Mouse (Mus musculus) intestine, embryonic 15.5 days (tissue): ENCODE measurements around the gene St6galnac3. TPM values are rescaled to one million over a fixed set of nuclear protein-coding genes. Genes with fewer than 3 reads are reported as not detected.
"Not testable (repeated sequence)": the region's sequence is repeated elsewhere in the genome, so short reads cannot be mapped to it uniquely, and the experiment has no call there.

Experiments used
- ATAC-seq: fragments of 200-750 bp; cut with Nextera tagmentation; 2 replicates; pipeline ENCODE4 v1.8.0; 2017; ENCODE audit warnings: moderate TSS enrichment, moderate library complexity
- H3K27ac ChIP-seq: fragments of 300-500 bp; sonication (generic); 2 replicates; pipeline ENCODE4 v1.5.1; 2015; ENCODE audit warnings: mild to moderate bottlenecking, inconsistent platforms
- H3K27me3 ChIP-seq: fragments of 300-500 bp; sonication (generic); replicated peaks from 2 replicates; pipeline ENCODE4 v1.6.1; 2015; ENCODE audit warnings: inconsistent platforms
- H3K36me3 ChIP-seq: fragments of 300-500 bp; sonication (generic); 2 replicates; pipeline ENCODE4 v1.6.1; 2015; ENCODE audit warnings: inconsistent platforms
- H3K4me1 ChIP-seq: fragments of 300-500 bp; sonication (generic); replicated peaks from 2 replicates; pipeline ENCODE4 v1.6.1; 2015; ENCODE audit warnings: inconsistent platforms
- H3K4me2 ChIP-seq: fragments of 300-500 bp; sonication (generic); replicated peaks from 2 replicates; pipeline ENCODE4 v1.6.1; 2015; ENCODE audit warnings: mild to moderate bottlenecking, inconsistent platforms
- H3K4me3 ChIP-seq: fragments of 300-500 bp; sonication (generic); replicated peaks from 2 replicates; pipeline ENCODE4 v1.5.1; 2015; ENCODE audit warnings: inconsistent platforms
- H3K9ac ChIP-seq: fragments of 300-500 bp; sonication (generic); 2 replicates; pipeline ENCODE4 v1.6.1; 2015; ENCODE audit warnings: inconsistent platforms
- H3K9me3 ChIP-seq: fragments of 300-500 bp; sonication (generic); 2 replicates; pipeline ENCODE4 v1.6.1; 2016; ENCODE audit warnings: inconsistent platforms
- WGBS: fragments of 180-500 bp; shearing (Covaris S2); methylation state at CpG from one replicate; pipeline ENCODE4 v1.1.7; 2015; 5-methylcytosine and 5-hydroxymethylcytosine counted together
- polyA plus RNA-seq: library from polyadenylated mRNA; unstranded; fragments of >200 nt; fragmentation: Nextera tagmentation; extraction: Ambion mirVana; gene quantifications from 2 replicates; pipeline ENCODE4 v1.2.1, GENCODE M21; 2015

Gene St6galnac3
- polyA plus RNA-seq: 34.5 and 35.1 TPM in 2 replicates

DNA sequence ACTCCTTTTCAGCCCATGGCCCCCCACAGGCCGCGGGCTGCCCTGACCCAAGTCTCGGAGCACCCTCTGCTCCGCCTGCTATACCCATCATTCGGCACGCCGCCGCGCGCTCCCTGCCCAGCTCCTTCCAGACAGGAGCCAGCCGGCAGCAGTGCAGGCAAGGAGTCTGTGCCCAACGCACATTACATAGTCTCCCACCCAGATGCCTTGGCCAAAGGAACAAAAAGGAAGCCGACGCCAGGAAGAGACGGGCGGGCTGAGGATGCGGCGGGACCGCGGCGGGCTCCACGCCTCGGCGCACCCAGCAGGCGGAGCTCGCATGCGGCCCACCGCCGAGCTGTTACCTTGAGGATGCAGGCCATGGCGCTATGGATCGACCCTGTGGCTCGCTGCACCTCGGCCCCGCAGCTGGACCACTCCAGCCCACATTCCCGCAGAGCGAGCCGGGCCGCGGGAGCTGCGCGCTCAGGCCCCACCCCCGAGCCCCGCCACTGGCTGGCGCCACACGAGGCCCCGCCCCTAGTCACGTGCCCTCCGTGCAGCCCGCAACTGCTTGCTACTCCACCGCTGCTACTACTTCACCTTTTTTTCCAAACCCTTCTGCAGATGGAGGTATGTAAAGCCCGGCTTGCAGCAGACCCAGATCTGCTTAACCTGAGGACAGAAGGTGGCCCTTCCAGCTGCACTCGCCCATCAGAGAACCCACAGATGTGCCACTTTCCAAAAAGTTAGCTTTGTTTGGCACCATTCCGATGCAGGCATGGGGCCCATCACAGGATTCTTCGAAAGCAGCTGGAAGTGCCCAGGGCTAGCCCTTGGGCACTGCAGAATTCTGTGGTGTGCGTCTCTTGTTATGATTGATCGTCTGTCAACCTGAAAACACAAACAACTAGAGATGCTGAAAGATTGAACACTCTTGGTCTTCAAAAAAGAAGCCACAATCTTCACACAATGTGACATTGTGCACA lies at the start of gene St6galnac3:
Gene St6galnac3 (minus strand): TSS at position 474 of the 968 bp plus-strand sequence.
- H3K9me3 ChIP-seq: no peaks in the 10 kb centered on the region
- H3K27me3 ChIP-seq: no peaks in the 10 kb centered on the region; the same call in 1 of the 2 replicates
- peak within 1 kb of the TSS; percentile 76 for H3K27ac ChIP-seq
- peak within 1 kb of the TSS; percentile 75 for H3K4me3 ChIP-seq
- H3K36me3 ChIP-seq: no peaks in the 10 kb centered on the region
- peak within 1 kb of the TSS; percentile 71 for H3K9ac ChIP-seq
- H3K4me2 ChIP-seq: peak within 1 kb of the TSS; percentile 96
- peaks cover 13% of the 10 kb centered on the region for H3K4me1 ChIP-seq
- 2% methylated on average over 56 of the region's 56 CpGs for WGBS
- ATAC-seq: peak; percentile 99

DNA sequence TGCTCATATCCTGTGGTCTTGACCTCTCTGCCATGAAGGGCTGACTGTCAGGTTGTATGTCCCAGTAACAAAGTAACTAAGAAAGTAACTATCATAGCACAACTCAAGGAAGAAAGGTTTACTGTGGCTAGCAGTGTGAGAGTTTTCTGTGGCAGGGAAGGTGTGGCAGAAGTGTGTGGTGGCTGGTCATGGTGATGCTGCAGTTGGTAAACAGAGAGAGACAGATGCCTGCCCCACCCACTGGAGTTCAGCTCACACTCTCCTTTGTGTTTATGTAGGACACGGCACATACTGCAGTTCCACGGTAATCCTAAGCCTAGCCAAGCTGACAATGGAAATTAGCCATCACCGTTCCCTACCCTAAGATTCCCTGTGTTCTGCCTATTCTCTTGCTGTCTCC lies 49.6 kb upstream of the St6galnac3 start:
- H3K4me3 ChIP-seq: no peak overlapping the region
- 70% methylated on average over 3 of the region's 3 CpGs for WGBS

DNA sequence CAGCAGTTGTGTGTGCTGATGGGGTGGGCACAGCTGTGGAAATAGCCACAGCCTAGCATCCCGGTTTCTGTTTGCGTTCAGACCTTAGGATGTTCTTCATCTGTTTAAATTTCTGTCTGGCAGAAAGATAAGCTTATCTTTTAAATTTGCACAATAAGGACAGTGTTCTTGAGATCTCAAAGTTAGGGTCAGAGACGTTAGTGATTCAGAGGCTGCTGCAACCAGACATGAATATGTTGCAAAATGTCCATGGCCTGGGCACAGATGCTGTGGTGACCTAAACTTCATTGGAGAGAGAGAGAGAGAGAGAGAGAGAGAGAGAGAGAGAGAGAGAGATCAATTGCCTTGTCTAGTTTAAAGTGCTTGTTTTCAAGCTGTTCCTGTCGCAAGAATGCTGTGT lies 46.5 kb upstream of the St6galnac3 start:
- no peaks in the 10 kb centered on the region for H3K9me3 ChIP-seq
- no peak for ATAC-seq
- no peaks in the 10 kb centered on the region for H3K27me3 ChIP-seq
- WGBS: 25% methylated on average over 4 of the region's 4 CpGs
- H3K4me2 ChIP-seq: no peak overlapping the region
- no peak overlapping the region for H3K4me3 ChIP-seq
- no peaks in the 10 kb centered on the region for H3K4me1 ChIP-seq
- no peak overlapping the region for H3K9ac ChIP-seq
- no peak overlapping the region for H3K27ac ChIP-seq
- no peaks in the 10 kb centered on the region for H3K36me3 ChIP-seq

More for the DNA sequence above, 49.6 kb upstream of the St6galnac3 start:
- H3K4me2 ChIP-seq: no peak overlapping the region
- no peak overlapping the region for H3K27ac ChIP-seq
- no peaks in the 10 kb centered on the region for H3K36me3 ChIP-seq
- no peaks in the 10 kb centered on the region for H3K9me3 ChIP-seq
- no peaks in the 10 kb centered on the region for H3K27me3 ChIP-seq
- H3K9ac ChIP-seq: no peak overlapping the region
- no peak for ATAC-seq
- no peaks in the 10 kb centered on the region for H3K4me1 ChIP-seq

DNA sequence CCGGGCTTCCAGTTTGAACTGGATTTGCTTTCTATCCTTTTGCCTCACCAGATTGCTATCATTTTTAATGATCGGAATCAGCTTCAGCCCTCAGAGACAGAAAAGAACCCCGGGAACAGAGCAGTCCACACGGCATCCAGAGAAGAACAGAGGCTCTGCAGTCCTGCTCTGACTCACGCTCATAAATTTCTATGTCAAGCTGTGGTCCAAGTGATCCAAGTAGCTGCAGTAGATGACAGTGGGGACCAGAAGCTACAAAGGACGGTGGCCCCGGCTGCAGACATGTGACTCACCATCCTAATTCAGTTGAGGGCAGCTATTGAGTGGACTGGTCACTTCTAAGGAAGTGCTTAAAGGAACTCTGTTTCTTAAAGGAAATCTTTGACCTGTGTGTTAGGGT lies 45.6 kb upstream of the St6galnac3 start:
- Histone ChIP-seq H3K4me2 (no peak overlapping the region), H3K9me3 (no peaks in the 10 kb centered on the region), H3K36me3 (no peaks in the 10 kb centered on the region), H3K4me1 (no peaks in the 10 kb centered on the region), H3K27ac (no peak overlapping the region), H3K4me3 (no peak overlapping the region), H3K27me3 (no peaks in the 10 kb centered on the region), H3K9ac (no peak overlapping the region)
- ATAC-seq: no peak
- WGBS: 44% methylated on average over 7 of the region's 7 CpGs

DNA sequence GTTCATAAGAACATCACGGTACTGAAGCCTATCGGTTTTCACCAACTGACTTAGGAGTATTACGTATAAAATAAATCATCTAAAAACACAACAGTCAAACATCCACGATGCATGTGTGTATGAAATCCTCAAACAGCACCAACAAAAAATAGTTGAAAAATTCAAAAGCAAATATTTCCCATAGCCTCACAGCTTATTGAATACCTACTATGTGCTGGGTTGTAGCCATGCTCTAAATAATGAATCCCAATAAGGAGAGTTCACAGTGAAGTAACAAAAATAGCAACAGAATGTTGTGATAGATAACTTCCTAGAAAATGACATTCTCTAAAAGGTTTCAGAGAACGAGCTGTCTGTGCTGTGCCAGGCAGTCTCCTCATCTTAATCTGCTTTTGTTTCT lies 44.2 kb upstream of the St6galnac3 start:
- Histone ChIP-seq H3K27me3 (no peaks in the 10 kb centered on the region), H3K4me2 (no peak overlapping the region), H3K4me3 (no peak overlapping the region), H3K36me3 (no peaks in the 10 kb centered on the region), H3K4me1 (0 out of 2 replicates have a peak, but pooled peaks cover 2% of the 10 kb centered on the region), H3K9me3 (no peaks in the 10 kb centered on the region), H3K27ac (no peak overlapping the region), H3K9ac (no peak overlapping the region)
- WGBS: 78% methylated on average over 5 of the region's 5 CpGs
- ATAC-seq: no peak

DNA sequence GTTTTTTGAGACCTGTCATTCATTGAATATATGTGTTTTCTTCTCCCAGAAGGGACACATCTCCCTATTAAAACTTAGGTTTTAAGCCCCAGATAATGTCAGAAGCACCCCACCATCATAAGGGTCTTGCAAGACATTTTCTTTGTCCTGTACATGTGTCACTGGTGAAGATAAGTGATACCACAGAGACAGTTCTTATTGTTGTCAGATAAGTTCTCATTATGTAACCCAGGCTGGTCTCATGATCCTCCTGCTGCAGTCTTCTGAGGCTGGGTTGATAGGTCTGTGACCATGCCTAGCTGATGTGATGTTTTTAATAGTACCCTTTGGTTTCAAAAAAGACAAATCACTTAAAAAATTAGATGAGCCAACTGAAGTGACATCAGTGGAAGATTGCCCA lies 40.2 kb upstream of the St6galnac3 start:
- Histone ChIP-seq H3K27me3 (no peaks in the 10 kb centered on the region), H3K4me3 (no peak overlapping the region), H3K36me3 (no peaks in the 10 kb centered on the region), H3K4me1 (0 out of 2 replicates have a peak, but pooled peaks cover 2% of the 10 kb centered on the region), H3K27ac (no peak overlapping the region), H3K9me3 (no peaks in the 10 kb centered on the region), H3K9ac (no peak overlapping the region), H3K4me2 (no peak overlapping the region)
- no peak for ATAC-seq

DNA sequence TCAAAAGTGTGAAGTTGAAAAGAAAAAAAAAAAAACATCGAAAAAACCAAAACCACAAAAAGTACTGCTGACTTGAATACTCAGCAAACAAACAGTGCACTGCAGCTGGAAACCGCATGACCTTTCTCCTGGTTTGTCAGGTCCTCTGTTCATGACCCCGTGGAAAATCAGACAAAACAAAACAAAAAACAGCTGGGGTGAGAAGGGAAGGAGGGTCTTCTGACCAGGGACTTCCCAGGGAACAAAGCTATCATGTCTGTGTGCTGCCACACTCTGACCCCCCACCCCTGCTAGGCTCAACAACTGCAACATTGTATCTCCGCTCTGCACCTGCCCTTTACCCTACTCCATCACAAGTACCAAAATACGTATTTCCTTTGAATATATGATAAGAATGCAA lies 39.8 kb upstream of the St6galnac3 start:
- no peaks in the 10 kb centered on the region for H3K36me3 ChIP-seq
- no peak overlapping the region for H3K4me2 ChIP-seq
- H3K4me3 ChIP-seq: no peak overlapping the region
- H3K9me3 ChIP-seq: no peaks in the 10 kb centered on the region
- H3K27ac ChIP-seq: no peak overlapping the region
- ATAC-seq: no peak
- no peaks in the 10 kb centered on the region for H3K27me3 ChIP-seq
- H3K9ac ChIP-seq: no peak overlapping the region
- WGBS: 56% methylated on average over 5 of the region's 5 CpGs
- 0 out of 2 replicates have a peak, but pooled peaks cover 2% of the 10 kb centered on the region for H3K4me1 ChIP-seq

DNA sequence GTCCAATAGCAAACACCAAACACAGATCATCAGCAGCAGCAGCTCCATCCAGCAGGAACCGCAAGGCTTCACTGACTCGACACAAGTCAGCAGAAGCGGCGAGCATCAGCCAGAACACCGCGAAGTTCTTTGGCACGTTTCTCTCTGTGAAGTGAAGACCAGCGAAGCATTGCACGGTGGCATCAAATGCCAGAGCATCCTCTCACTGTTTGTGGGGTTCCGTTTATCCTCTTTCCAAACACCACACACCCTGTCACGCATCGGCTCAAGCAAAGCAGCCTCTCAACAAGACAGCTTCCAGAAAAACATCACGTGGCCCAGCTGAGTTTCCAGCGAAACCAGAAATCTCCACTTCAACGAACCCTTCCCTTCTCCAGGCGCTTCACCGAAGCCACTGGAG lies 36.2 kb upstream of the St6galnac3 start:
- 74% methylated on average over 17 of the region's 17 CpGs for WGBS
- Histone ChIP-seq H3K27ac (no peak overlapping the region), H3K36me3 (no peaks in the 10 kb centered on the region), H3K4me1 (0 out of 2 replicates have a peak, but pooled peaks cover 2% of the 10 kb centered on the region), H3K27me3 (no peaks in the 10 kb centered on the region), H3K4me3 (no peak overlapping the region), H3K4me2 (no peak overlapping the region), H3K9ac (no peak overlapping the region), H3K9me3 (no peaks in the 10 kb centered on the region)
- no peak for ATAC-seq

DNA sequence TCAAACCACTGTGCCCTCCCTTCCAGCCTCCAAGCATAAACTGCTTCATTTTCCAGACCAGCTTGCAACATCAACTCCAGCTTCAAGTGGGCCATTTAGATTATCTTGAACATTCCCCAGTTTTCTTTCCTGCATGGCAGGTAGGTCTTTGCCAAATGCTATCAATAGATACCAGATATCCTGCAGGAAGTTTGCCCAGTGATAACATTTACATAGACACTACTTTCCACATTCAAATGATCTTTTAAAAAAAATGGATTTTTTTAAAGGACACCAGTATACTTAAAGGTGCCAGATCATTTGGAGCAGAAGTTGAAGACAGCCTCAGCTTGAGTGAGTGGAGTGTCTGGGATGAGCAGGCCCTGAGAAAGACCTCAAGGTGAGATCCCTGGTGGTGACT lies 34.3 kb upstream of the St6galnac3 start:
- H3K4me3 ChIP-seq: no peak overlapping the region
- no peaks in the 10 kb centered on the region for H3K4me1 ChIP-seq
- H3K9me3 ChIP-seq: no peaks in the 10 kb centered on the region
- no peak overlapping the region for H3K9ac ChIP-seq
- no peaks in the 10 kb centered on the region for H3K36me3 ChIP-seq
- no peak overlapping the region for H3K27ac ChIP-seq
- no peak overlapping the region for H3K4me2 ChIP-seq
- H3K27me3 ChIP-seq: no peaks in the 10 kb centered on the region
- ATAC-seq: no peak

DNA sequence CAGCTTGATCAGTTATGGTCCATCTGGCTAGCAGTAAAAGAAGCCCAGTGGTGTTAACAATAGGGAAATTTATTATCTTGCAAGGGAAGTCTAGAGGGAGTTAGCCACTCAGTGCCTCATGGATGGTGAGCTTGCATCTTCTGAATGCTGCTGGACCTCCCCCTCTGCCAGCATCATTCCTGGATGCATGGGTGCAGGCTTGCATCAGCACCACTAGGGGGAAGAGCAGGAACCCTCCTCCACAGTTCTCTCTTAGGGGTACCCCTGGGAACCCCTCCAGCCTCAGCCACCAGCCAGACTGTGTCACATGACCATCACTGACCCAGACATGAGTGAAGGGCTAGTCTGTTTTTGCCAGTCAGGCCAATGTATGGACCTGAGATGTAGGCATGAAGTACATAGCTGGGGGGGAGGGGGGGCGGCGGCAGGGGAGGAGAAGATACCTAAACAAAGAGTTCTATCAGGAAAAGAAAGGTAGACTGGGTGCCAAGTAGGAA lies 31.6 kb upstream of the St6galnac3 start:
- Histone ChIP-seq H3K4me3 (no peak overlapping the region), H3K27me3 (no peaks in the 10 kb centered on the region), H3K27ac (no peak overlapping the region), H3K9ac (no peak overlapping the region), H3K4me1 (no peaks in the 10 kb centered on the region), H3K9me3 (no peaks in the 10 kb centered on the region), H3K4me2 (no peak overlapping the region), H3K36me3 (no peaks in the 10 kb centered on the region)
- ATAC-seq: no peak
- 85% methylated on average over 2 of the region's 2 CpGs for WGBS

DNA sequence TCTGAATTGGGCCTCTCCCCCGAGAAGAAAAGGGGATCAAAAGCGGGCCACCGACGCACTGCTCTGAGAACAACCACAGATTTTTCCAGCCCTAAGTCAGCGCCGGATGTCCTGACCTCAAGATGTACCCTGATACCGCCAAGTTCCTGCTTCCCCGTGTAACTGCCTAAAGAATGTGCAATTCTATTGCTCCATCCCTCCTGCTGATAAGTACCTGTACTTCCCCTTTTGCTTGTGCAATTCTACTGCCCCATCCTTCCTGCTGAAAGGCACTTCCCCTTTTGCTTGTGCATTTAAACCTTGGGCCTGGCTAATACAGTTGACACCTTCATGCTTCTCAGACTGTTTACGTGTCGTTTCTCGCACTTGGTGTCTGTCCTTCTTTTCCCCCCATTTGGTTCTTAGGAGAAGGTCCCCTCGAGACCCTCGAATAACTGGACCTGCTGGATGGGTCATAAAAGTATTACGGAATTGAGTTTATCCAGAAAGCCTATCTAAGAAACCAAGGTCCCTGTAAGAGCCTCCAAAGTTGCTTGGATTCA lies 30.9 kb upstream of the St6galnac3 start:
- not testable (repeated sequence) for H3K36me3 ChIP-seq, H3K9ac ChIP-seq, H3K4me1 ChIP-seq, ATAC-seq, H3K27ac ChIP-seq, H3K4me2 ChIP-seq, H3K4me3 ChIP-seq, H3K27me3 ChIP-seq, H3K9me3 ChIP-seq
- WGBS: 69% methylated on average over 14 of the region's 14 CpGs

DNA sequence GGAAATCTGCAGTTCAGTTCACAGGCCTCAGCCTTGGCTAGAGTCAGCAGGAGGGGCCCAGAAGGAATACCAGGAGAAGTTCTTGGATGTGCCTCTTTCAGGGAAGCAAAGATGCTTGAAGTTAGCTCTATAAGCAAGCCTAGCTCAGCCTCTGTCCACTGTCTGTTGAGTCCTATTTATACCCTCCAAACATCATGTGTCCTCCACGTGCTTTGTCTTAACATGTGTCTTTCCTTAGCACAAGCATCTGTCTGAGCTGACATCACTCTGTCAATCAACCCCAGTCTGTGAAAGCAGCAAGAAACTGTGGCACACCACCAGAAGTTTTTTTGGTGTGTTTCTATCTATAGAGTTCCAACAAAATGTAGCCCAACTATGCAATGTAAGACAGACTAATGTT lies 26.5 kb upstream of the St6galnac3 start:
- no peak for ATAC-seq
- no peaks in the 10 kb centered on the region for H3K9me3 ChIP-seq
- no peak overlapping the region for H3K27ac ChIP-seq
- no peak overlapping the region for H3K9ac ChIP-seq
- WGBS: 63% methylated on average over 1 of the region's 1 CpGs
- no peak overlapping the region for H3K4me2 ChIP-seq
- 0 out of 2 replicates have a peak, but pooled peaks cover 1% of the 10 kb centered on the region for H3K4me1 ChIP-seq
- no peak overlapping the region for H3K4me3 ChIP-seq
- H3K36me3 ChIP-seq: no peaks in the 10 kb centered on the region
- H3K27me3 ChIP-seq: no peaks in the 10 kb centered on the region
